Mouse (Mus musculus): Measurements from ENCODE around the gene Apba1. TPM values are rescaled to one million over a fixed set of nuclear protein-coding genes. Genes with fewer than 3 reads are reported as not detected.

Gene Apba1
- total RNA-seq, 2 experiments from 2014 or later: 116 to 124 TPM

DNA sequence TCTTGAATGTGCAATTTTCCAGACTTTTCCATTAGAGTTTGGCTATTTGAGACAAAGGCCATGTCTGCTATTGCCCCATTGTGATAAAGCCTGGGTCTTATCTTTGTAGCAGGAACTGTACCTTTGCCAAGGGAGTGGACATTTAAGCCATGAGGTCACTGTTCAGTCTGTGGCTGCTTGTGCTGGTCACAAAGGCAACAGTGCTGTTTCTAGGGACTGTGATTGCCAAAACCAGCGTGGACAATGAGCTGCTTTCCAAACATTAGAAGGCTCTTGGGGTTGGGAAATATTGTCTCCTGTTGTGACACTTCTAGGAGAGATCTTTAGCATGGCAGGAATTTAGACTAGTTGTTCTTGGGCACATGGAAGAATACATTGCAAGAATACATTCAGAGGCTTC, 42.5 kb downstream of the Apba1 start:
- DNase-seq (ENCODE audit: low spot score in 2 of 2): no peak
- intact Hi-C loops (cut with DNase I): no loop called here

DNA sequence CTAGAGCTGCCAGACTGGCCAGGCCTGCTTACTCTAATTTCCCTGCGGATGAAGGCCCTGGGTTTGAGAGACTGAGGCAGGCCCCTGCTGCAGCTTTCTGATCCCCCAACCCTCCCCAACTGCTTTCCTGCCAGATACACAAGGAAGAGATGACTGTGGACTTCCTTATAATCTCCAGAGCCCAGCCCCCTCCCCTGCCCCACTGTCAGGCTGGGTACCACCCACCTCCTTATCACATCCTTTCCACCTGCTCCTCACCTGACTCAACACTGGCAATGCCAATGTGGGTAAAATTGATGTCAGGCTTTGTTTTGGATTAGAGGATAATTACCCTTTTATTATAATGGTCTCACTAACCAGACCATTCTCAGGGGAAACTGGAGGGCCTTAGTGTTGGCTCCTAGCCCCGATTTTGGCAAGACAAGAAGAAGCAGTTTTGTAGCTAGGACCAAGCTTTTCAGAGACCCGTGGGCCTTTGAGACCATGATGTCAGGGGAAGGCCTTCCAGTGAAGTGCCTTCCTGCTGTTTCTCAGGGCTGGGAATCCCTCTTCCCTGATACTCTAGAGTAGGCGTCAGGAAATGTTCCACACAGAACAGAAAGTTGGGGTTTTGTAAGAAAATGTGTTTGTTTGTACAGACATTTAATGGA, 44.7 kb downstream of the Apba1 start:
- intact Hi-C loops (cut with DNase I): no loop called here
- no peak for DNase-seq (ENCODE audit: low spot score in 2 of 2)

DNA sequence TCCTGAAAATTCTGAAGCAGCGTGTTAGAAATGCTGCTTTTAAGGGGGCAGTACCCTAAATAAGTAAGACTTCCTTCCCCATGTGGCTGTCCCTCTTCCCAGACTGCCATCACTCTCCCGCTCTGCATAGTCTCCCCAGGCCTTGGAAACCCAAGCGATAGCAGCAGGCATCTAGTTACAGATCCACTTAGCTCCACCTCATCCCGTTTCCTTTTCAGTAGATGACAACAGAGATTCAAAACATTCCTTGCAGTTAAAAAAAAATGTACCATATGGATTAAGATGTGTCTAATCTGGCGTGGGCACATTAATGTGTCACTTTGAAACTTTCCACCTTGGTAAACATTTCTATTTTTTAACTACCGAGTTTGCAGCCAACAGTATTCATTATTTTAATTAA, 48.1 kb downstream of the Apba1 start:
- intact Hi-C loops (cut with DNase I): no loop called here
- DNase-seq (ENCODE audit: low spot score in 2 of 2): peak in 1 of 2 experiments; percentile 43

DNA sequence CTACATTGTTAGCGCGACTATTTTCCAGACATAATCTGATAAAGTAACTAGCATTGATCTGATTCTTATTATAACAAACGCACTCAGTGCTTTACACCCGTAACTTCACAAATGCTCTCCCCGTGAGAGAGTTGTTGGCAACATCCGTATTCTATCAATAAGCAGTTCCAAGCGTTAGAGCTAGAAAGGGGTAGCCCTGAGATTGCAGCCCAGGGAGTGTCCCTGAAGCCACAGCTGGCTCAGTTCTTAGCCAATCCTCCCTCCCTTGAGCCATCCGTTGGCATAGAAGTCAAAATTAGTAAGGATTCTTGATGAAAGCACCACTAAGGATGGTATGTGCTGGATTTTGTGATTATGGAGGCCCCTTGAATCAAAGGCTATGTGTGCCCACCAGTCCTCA, 48.7 kb downstream of the Apba1 start:
- DNase-seq (ENCODE audit: low spot score in 2 of 2): no peak
- intact Hi-C loops (cut with DNase I): no loop called here

DNA sequence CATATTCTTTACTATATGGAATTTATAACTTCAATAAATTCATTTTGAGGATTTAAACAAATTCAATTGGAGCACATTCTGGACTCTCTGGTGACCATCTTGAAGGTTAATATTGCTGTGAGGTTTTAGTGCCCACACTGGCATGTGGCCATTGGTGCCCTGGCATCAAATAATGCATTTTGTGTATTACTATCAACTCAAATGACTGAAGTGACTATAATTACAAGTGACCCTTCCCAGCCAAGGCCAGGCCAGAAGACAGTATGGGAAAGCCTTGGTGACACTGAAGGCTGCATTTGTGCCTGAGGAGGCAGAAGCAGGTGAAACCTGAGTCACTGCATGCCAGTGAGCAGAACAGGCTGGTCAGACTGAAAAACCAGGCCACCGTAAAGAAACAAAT, 50.5 kb downstream of the Apba1 start:
- no peak for DNase-seq (ENCODE audit: low spot score in 2 of 2)
- intact Hi-C loops (cut with DNase I): no loop called here

DNA sequence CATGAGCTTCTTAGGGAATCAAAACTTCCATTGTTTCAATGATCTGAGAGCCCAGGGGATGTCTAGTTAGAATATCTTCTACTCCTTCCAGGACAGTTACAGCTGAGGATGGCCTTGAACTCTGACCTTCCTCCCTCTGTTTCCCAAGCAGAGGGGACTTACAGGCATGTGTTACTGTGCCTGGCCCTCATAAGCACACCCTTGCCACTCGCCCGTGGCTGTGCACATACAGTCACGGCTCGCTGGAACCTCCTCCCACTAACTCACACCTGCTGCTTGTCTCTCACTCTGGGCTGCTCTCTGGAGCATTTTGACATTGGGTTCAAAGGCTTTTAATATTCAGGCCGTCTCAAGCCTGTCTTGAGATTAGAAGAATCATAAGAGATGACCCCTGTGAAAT, 51.8 kb downstream of the Apba1 start:
- intact Hi-C loops (cut with DNase I): no loop called here
- DNase-seq (ENCODE audit: low spot score in 2 of 2): no peak

DNA sequence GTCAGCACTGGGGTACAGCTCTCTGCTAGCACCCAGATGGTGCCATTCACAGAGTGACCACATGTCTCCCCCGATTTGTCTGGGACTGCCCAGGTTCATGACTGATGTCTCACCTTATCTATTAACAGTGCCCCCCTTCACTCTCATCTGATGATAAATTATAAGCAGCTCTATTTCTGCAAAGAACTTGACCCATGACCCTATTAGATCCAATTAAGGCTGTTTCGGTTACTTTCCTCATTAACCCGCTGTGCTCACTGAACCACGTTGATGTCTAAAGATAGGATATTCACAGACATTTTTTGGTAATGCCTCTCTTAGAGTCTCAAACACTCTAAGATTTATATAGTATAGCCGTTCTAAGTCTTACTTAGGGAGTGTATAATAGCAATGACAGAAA, 52.3 kb downstream of the Apba1 start:
- intact Hi-C loops (cut with DNase I): no loop called here
- DNase-seq (ENCODE audit: low spot score in 2 of 2): no peak

DNA sequence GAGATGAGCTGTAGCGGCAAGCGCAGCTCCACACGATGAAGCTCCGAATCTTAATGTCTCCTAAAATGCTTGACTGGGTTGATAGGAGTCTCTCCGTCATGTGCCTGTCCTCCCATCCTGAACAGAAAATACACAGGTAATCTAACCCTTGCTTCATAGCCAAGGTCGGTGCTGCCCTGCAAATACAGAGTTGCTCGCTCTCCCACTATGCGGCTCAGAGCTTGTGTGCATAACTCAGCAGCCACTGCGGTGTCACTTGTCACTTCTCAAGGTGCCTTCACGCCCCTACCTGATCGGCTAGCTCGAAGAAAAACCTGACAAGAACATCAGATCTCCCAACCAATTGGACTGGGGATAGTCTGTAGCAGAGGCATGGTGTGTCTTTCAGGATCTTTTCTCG, 58.1 kb downstream of the Apba1 start:
- intact Hi-C loops (cut with DNase I): no loop called here
- no peak for DNase-seq (ENCODE audit: low spot score in 2 of 2)

DNA sequence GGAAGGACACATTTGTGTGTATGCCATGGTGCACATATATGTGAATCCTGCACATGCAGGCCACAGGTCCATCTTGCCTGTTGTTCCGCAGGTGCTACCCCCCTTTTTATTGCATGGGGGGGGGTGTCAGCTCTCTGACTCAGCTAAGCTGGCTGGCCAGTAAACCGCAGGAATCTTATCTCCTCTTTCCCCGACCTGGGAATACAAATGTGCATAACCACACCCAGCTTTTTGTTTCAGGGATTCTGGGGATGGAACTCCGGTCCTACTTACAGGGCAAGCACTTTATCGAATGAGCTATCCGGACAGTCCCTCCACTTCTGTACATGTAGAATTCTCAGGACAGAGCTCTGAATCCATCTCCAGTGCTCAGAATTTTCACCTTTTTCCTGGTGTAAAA, 58.5 kb downstream of the Apba1 start:
- intact Hi-C loops (cut with DNase I): no loop called here
- DNase-seq (ENCODE audit: low spot score in 2 of 2): no peak

DNA sequence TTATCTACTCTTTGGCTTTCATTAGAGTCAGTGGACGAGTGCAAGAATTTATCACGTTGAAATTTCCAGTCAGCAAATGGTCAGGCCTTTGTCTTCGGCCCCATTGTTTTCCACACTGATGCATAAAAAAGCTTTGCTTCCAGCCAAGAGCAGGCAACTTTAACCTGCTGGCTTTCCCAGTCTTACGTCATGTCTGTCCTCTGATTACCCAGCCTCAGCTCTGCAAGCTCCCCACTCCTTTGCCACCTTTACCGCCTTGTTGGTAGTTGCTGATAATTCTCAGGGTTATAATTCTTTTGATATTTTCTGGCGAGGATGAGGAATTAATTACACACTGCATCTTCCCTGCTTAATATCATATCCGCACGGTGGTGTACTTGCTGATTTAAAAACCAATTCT, 61.2 kb downstream of the Apba1 start:
- intact Hi-C loops (cut with DNase I): no loop called here
- DNase-seq (ENCODE audit: low spot score in 2 of 2): no peak

DNA sequence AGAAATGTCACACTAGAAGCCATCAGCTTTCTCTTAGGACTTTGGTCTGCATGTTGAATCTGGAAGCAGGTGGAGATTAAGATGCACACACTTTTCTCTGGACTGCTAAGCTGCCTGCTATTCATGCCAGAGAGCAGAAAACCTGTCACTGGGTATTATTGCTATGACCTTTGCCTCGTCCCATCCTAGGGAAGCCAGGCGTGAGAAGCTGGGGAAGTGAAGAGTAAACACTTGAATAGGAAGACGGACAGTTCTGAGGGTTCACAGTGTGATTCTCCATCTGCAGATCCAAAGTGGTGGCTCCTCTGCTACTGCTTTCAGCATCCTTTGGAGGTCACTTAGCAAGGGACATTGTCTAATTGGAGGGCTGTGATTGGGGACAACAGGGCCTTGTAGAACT, 63.8 kb downstream of the Apba1 start:
- no peak for DNase-seq (ENCODE audit: low spot score in 2 of 2)
- intact Hi-C loops (cut with DNase I): no loop called here

DNA sequence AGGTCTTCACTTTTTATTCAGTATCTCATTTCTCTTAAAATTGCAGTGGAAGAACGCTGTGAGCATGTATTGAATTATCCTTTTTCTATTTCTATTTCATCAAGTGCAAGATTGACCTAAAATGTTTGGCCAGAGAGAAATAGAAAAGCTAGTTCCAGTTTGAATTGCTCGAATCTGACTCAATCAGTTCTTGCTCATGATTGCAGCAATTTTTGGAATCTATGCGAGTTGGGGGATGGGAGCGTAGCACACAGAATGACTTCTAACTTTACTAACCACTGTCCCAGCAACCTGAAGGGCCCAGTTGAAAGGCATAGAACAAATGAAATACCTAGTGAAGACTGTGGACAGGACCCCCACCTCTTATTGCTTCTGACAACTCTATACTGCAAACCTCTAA, 64.8 kb downstream of the Apba1 start:
- intact Hi-C loops (cut with DNase I): no loop called here
- DNase-seq (ENCODE audit: low spot score in 2 of 2): no peak

DNA sequence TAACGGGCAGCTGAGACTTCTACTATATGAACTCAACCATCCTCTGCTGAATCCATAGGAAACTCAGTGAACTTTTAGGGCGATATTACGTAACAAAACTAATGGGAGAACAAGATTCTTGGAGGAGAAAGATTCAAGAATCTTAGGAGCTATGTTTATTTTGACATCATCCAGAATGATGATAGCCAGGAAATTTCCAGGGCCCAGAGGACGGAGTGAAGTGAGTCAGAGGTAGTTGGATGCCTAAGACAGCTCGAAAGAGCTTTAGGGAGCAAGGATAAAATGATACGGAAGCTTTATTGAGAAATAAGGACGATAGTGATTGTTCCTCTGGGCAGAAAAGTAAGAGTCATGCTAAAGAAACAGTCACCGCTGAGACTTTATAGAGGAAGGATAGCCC, 67.6 kb downstream of the Apba1 start:
- intact Hi-C loops (cut with DNase I): no loop called here
- no peak for DNase-seq (ENCODE audit: low spot score in 2 of 2)

DNA sequence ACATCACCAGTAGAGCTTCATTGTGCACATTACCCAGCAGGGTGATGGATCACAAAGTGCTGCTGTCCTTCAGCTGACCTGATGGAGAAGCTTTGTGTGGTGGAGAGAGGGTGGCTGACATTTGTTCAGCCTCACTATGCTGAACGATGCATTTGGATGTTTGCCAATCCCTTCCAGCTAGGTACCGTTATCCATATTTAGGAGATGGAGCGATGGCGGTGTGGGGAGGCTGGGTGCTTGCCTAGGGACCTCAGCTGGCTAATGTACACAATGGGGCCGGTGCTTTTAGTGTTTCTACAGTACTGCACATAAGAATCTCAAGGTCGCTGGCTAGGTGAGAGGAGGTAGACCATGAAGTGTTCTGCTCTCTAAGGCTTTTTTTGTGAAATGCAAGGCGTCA, 72.1 kb downstream of the Apba1 start:
- DNase-seq (ENCODE audit: low spot score in 2 of 2): no peak
- intact Hi-C loops (cut with DNase I): no loop called here

DNA sequence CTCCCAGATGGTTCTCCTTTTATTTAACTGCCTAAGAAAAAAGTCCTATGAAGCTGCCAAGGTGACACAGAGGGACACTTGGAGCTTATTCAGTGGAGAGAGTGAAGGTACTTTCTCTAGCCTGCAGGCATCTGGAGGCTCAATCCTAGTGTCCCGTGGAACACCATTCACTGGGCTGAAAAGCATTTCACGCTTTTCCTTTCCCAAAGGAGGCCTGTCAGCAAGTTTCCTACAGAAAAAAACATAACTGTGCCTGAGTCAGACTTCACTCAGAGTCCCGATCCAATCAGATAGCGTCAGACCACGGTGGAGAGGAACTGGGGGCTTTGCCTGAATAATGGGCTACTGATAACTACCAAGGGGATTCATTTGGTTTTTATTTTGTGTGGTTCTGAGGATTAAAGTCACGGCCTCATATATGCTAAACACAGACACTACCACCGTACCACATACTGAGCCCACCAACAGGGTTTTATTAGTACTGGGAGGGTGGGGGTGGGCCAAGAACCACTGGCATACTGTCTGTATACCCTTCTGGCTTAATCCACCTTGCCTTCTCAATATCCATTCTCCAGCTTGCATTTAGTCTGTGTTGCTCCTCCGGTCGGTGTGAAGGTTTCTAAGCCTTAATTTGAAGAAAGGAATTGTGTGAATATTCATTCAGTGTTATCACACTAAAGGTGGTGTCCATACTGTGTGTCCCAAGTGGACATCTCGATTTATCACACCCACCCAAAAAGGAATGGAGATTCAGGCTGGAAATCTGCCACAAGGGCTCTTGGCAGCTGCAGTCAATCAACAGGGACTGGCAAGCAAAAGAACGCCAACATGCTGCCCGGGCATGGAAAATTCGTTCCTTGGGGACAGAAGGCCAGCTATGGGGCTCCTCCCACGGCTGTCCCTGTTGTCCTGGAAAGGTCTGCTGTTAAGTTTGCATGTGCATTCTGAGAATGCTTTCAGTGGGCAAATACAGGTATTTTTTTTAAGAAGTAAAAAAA, 75.3 kb downstream of the Apba1 start:
- intact Hi-C loops (cut with DNase I): no loop called here
- peak in 1 of 2 experiments; percentile 34 for DNase-seq (ENCODE audit: low spot score in 2 of 2)

DNA sequence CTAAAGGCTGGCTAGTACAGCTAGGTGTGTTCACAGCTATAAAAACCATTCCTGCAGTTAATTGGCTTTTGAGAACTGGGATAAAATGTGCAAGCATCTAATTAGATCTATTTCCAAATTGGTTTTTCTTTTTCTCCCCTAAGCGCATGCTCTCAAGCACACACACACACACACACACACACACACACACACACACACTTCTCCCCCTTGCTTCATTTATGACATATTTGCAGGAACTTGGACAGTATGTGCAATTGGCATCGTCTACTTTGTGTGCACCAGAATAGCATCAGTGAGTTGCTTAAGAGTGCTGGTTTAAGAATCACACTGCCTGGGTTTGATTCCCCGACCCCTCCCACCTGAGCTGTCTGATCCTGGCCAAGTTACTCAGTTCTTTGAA, 76.0 kb downstream of the Apba1 start:
- intact Hi-C loops (cut with DNase I): no loop called here
- DNase-seq (ENCODE audit: low spot score in 2 of 2): peak; percentile 35 to 68

DNA sequence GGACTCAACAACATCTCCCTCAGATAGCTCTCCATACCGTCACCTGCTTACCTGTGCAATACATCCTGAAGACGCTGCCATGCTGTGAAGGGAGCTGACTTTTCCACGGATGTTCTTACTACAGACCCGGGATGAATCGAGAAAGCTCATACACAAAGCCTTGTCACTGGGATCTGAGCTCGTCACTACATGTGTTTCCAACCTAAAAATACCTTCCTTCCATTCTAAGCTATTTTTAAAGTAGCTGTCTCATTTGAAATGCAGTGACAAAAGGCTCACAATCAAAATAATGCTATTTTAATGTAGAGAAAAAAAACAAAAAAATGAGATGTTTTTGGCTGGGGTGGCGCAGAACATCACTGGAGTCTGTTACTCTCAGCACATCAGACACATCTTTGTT, 97.1 kb downstream of the Apba1 start:
- intact Hi-C loops (cut with DNase I): loop anchor here (2.0 kb wide), 1 partner anchor 283 kb away; no protein-coding TSS in a partner anchor
- DNase-seq (ENCODE audit: low spot score in 2 of 2): peak in 1 of 2 experiments; percentile 58

DNA sequence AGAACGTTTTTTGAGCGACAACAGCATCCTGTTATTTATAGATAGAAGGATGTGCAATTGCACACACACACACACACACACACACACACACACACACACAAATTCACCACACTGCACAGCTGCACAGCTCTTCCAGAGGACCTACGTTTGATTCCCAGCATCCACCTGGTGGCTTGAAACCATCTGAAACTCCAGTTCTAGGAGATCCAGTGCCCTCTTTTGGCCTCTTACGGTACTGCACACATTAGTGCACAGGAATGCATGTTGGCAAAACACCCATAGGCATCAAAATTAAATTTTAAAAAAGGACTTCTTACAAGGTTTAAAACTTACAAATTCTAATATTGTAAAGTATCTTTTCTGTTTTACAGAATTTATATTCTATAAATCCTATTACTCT, 99.4 kb downstream of the Apba1 start:
- intact Hi-C loops (cut with DNase I): no loop called here
- no peak for DNase-seq (ENCODE audit: low spot score in 2 of 2)

DNA sequence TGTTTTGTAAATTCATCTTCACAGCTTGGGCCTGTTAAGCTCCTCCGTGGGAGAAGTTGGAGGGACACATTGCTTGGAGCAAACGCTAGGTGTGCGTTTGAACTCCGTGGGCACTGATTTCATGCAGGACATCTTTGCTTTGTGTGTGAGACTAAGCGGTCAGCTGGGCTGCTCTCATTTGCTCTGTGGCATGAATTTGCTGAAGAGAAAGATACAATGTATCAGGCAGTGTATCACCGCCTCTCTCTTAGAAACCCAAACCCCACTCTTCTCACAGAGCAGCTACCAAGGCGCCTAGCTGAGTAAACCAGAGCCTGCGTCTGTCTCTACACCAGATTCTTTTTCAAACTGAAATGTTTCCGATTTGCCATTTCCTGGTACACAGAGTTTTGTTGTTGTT, 100.1 kb downstream of the Apba1 start:
- intact Hi-C loops (cut with DNase I): no loop called here

DNA sequence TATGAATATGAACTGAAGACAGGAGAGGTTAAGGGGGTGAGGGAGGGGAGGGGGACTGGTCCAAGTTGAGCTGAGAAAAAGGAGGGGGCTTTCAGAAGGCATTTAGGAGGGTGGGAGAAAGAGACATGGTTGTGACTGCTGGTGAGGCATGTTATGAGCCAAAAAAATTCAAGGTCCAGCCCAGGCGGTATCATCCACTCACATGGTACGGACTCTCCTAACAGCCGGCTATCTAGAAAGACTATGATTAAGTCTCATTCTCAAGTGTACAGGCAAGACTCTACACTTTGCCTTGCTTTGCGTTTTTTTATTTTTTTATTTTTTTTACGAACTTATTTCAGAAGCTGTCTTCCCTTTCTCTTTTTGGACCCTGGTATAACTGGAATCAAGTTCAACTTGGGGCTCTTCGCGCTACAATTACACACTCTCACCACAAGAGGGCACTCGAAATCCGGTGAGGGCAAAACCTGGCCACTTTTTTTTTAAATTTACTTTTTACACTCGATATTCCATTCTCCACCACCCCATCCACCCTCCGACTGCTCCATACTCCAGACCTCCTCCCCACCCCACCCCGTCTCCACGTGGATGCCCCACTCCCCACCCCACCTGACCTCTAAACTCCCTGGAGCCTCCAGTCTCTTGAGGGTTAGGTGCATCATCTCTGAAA, 101.6 kb downstream of the Apba1 start:
- DNase-seq (ENCODE audit: low spot score in 2 of 2): peak in 1 of 2 experiments; percentile 42
- intact Hi-C loops (cut with DNase I): loop anchor here (1.0 to 5.0 kb wide), 3 partner anchors 98 to 412 kb away; partner anchors contain the start of gene Apba1

More for the DNA sequence above, 100.1 kb downstream of the Apba1 start:
- DNase-seq (ENCODE audit: low spot score in 2 of 2): no peak

Measured in left cerebral cortex, postnatal 25 days (tissue).